Mouse (Mus musculus) kidney, postnatal 0 days (tissue): Measurements from ENCODE around the gene Mapk9. TPM values are rescaled to one million over a fixed set of nuclear protein-coding genes. Genes with fewer than 3 reads are reported as not detected.
"Not testable (repeated sequence)": the region's sequence is repeated elsewhere in the genome, so short reads cannot be mapped to it uniquely, and the experiment has no call there.

ENCODE experiments used
- ATAC-seq: fragments of 200-750 bp; cut with Nextera tagmentation; replicated peaks from 2 replicates; pipeline ENCODE4 v1.8.0; 2017; ENCODE audit warnings: low read depth, moderate number of reproducible peaks, moderate TSS enrichment, moderate library complexity; ENCODE audit not compliant: low FRiP score
- DNase-seq: peaks from one replicate; pipeline ENCODE4 v3.0.0-alpha.2; 2016; ENCODE audit warnings: low spot score
- H3K27ac ChIP-seq: fragments of 300-500 bp; sonication (generic); 2 replicates; pipeline ENCODE4 v1.5.1; 2014; ENCODE audit warnings: mild to moderate bottlenecking
- H3K27me3 ChIP-seq: fragments of 300-500 bp; sonication (generic); 2 replicates; pipeline ENCODE4 v1.6.1; 2014; ENCODE audit warnings: low read length, mixed read lengths; ENCODE audit not compliant: insufficient read depth
- H3K36me3 ChIP-seq: fragments of 300-500 bp; sonication (generic); 2 replicates; pipeline ENCODE4 v1.6.1; 2014; ENCODE audit warnings: low read length, mixed read lengths; ENCODE audit not compliant: insufficient read depth
- H3K4me1 ChIP-seq: fragments of 300-500 bp; sonication (generic); replicated peaks from 2 replicates; pipeline ENCODE4 v1.6.1; 2014; ENCODE audit warnings: antibody characterized with exemption, low read length, mixed read lengths; ENCODE audit not compliant: insufficient read depth
- H3K4me2 ChIP-seq: fragments of 300-500 bp; sonication (generic); 2 replicates; pipeline ENCODE4 v1.6.1; 2014; ENCODE audit warnings: mild to moderate bottlenecking, low read length, moderate library complexity, mixed read lengths
- H3K4me3 ChIP-seq: fragments of 300-500 bp; sonication (generic); replicated peaks from 2 replicates; pipeline ENCODE4 v1.5.1; 2014; ENCODE audit warnings: low read depth, low read length
- H3K9ac ChIP-seq: fragments of 300-500 bp; sonication (generic); 2 replicates; pipeline ENCODE4 v1.6.1; 2014; ENCODE audit warnings: low read depth, low read length
- H3K9me3 ChIP-seq: fragments of 300-500 bp; sonication (generic); replicated peaks from 2 replicates; pipeline ENCODE4 v1.6.1; 2016; ENCODE audit warnings: low read length, inconsistent platforms, mixed read lengths
- CTCF ChIP-seq: IDR thresholded peaks from 2 replicates; pipeline ENCODE4 v1.5.1; 2016; ENCODE audit warnings: antibody characterized with exemption, low read depth, mild to moderate bottlenecking, moderate library complexity
- WGBS: fragments of 180-500 bp; shearing (Covaris S2); extraction: QIAGEN DNeasy Blood & Tissue Kit; methylation state at CpG from one replicate; pipeline ENCODE4 v1.1.7; 2014; 5-methylcytosine and 5-hydroxymethylcytosine counted together
- polyA plus RNA-seq: library from polyadenylated mRNA; unstranded; fragments of >200 nt; fragmentation: Nextera tagmentation; extraction: Ambion mirVana; gene quantifications from 2 replicates; pipeline ENCODE4 v1.2.1, GENCODE M21; 2015

Gene Mapk9
- polyA plus RNA-seq: 25.5 and 26.0 TPM in 2 replicates

DNA sequence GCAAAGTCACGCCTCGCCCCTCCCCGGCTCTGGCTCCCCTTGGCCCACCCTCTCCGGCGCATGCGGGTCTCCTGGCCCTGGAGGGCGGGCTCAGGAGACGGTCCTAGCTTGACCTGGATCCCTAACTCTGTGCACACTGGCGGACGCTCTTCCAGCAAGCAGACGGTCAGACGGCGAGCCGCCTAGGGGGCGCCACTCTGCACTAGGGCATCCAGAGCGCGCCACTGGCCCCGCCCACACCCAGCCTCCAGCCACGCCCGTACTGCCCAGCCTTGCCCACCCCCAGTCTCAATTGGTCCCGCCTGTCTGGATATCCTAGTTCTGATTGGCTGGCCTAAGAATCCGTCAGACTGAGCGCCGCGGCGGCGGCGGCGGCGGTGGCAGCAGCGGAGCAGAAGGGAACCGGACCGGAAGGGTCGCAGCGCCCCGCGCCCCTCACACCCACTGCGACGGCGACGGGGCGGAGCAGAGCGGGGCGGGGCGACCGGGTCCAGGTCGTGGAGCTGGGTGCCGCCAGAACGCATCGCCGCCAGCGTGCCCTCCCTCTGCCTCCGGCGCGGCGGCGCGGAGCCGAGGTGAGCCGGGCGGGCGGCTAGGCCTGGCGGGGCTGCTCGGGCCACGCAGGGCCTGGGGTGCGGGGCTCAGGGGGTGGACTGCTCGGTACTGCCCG is at the start of gene Mapk9:
TSS of gene Mapk9 (plus strand) at position 351 of the 670 bp plus-strand sequence.
- peak within 1 kb of the TSS; percentile 94 for H3K4me2 ChIP-seq
- H3K27me3 ChIP-seq: no peaks in the 10 kb centered on the region
- under 1% methylated on average over 68 of the region's 68 CpGs for WGBS
- peak; percentile 98 for ATAC-seq
- peak within 1 kb of the TSS; percentile 94 for H3K4me3 ChIP-seq
- peak within 1 kb of the TSS; percentile 89 for H3K27ac ChIP-seq
- peaks cover 19% of the 10 kb centered on the region for H3K4me1 ChIP-seq
- TF ChIP-seq CTCF: peak; percentile 84
- peaks cover 4% of the 10 kb centered on the region; the same call in 1 of the 2 replicates for H3K36me3 ChIP-seq
- peak; percentile 99 for DNase-seq
- H3K9ac ChIP-seq: peak within 1 kb of the TSS; percentile 90
- no peaks in the 10 kb centered on the region for H3K9me3 ChIP-seq

- DNase-seq (no peak), ATAC-seq (no peak)
- Histone ChIP-seq H3K27ac (no peak overlapping the region), H3K36me3 (no peaks in the 10 kb centered on the region), H3K4me2 (no peak overlapping the region), H3K27me3 (no peaks in the 10 kb centered on the region), H3K9me3 (no peaks in the 10 kb centered on the region), H3K4me1 (peaks cover 8% of the 10 kb centered on the region; the same call in 1 of the 2 replicates), H3K9ac (no peak overlapping the region), H3K4me3 (no peak overlapping the region)
- TF ChIP-seq CTCF: no peak
- WGBS: 87% methylated on average over 6 of the region's 6 CpGs
These were observed 47.6 kb upstream of the Mapk9 start for GRCm38 (mm10) chr11:49798931-49799330.

DNA sequence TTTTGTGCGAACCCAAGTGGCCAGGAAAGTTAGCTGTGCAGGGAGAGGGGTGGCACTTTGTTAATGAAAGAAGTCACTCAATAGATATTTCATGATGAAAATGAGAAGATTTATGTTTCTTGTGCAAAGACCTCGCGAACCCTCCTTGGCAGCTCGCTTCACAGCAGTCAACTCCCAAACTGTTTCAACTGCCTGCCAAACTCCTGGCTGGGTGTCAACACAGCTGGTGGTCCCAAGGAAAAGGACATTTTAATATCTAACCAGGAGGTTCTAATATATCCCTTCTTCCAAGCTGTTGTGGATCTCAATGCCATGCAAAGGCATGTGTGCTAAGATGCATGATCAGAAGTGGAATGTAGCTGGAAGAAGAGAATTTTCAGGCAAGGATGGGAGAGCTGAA is 45.0 kb upstream of the Mapk9 start:
- Histone ChIP-seq H3K9me3 (no peaks in the 10 kb centered on the region), H3K9ac (no peak overlapping the region), H3K27me3 (no peaks in the 10 kb centered on the region), H3K27ac (no peak overlapping the region), H3K4me3 (no peak overlapping the region), H3K4me2 (no peak overlapping the region), H3K36me3 (no peaks in the 10 kb centered on the region), H3K4me1 (no peaks in the 10 kb centered on the region; the same call in 1 of the 2 replicates)
- WGBS: 41% methylated on average over 4 of the region's 4 CpGs
- no peak for DNase-seq
- TF ChIP-seq CTCF: no peak
- ATAC-seq: no peak

GRCm38 (mm10) chr11:49803801-49804200 is 42.8 kb upstream of the Mapk9 start:
- no peak for DNase-seq
- Histone ChIP-seq H3K4me1 (no peaks in the 10 kb centered on the region; the same call in 1 of the 2 replicates), H3K9me3 (no peaks in the 10 kb centered on the region), H3K9ac (no peak overlapping the region), H3K4me2 (no peak overlapping the region), H3K27ac (no peak overlapping the region), H3K4me3 (no peak overlapping the region), H3K27me3 (no peaks in the 10 kb centered on the region), H3K36me3 (peaks cover 1% of the 10 kb centered on the region; the same call in 1 of the 2 replicates)
- no peak; the same call in 1 of the 2 replicates for TF ChIP-seq CTCF
- 96% methylated on average over 4 of the region's 4 CpGs for WGBS
- ATAC-seq: no peak

- no peak overlapping the region for H3K4me3 ChIP-seq
- no peak for DNase-seq
- H3K4me1 ChIP-seq: no peaks in the 10 kb centered on the region; the same call in 1 of the 2 replicates
- no peak for ATAC-seq
- H3K9me3 ChIP-seq: no peaks in the 10 kb centered on the region
- H3K9ac ChIP-seq: no peak overlapping the region
- 43% methylated on average over 3 of the region's 3 CpGs for WGBS
- H3K27me3 ChIP-seq: no peaks in the 10 kb centered on the region
- no peak overlapping the region for H3K27ac ChIP-seq
- peaks cover 6% of the 10 kb centered on the region; the same call in 1 of the 2 replicates for H3K36me3 ChIP-seq
- TF ChIP-seq CTCF: no peak
- H3K4me2 ChIP-seq: no peak overlapping the region
These were observed 40.3 kb upstream of the Mapk9 start for GRCm38 (mm10) chr11:49806218-49806617.

GRCm38 (mm10) chr11:49808946-49809345 is 37.6 kb upstream of the Mapk9 start:
- 89% methylated on average over 9 of the region's 9 CpGs for WGBS
- H3K27ac ChIP-seq: no peak overlapping the region
- DNase-seq (no peak), ATAC-seq (no peak)
- H3K36me3 ChIP-seq: peaks cover 6% of the 10 kb centered on the region; the same call in 1 of the 2 replicates
- H3K4me3 ChIP-seq: no peak overlapping the region
- no peaks in the 10 kb centered on the region for H3K27me3 ChIP-seq
- H3K9ac ChIP-seq: no peak overlapping the region
- no peaks in the 10 kb centered on the region for H3K4me1 ChIP-seq
- H3K9me3 ChIP-seq: no peaks in the 10 kb centered on the region
- H3K4me2 ChIP-seq: no peak overlapping the region
- no peak for TF ChIP-seq CTCF

- WGBS: 85% methylated on average over 7 of the region's 7 CpGs
- not testable (repeated sequence) for ATAC-seq
These were observed 35.9 kb upstream of the Mapk9 start for GRCm38 (mm10) chr11:49810696-49811095.

More at GRCm38 (mm10) chr11:49810696-49811095, 35.9 kb upstream of the Mapk9 start:
- not testable (repeated sequence) for DNase-seq, H3K9ac ChIP-seq, H3K27ac ChIP-seq, H3K9me3 ChIP-seq, H3K4me2 ChIP-seq, H3K4me3 ChIP-seq, H3K27me3 ChIP-seq, H3K36me3 ChIP-seq, H3K4me1 ChIP-seq
